Mouse (Mus musculus) G1E (cell line): ENCODE data around the gene Msantd1. TPM values are rescaled to one million over a fixed set of nuclear protein-coding genes. Genes with fewer than 3 reads are reported as not detected.

Experiments
- ATAC-seq: 2 replicates; pipeline ENCODE4 v1.8.0; 2016; ENCODE audit warnings: mild to moderate bottlenecking; ENCODE audit not compliant: insufficient number of reproducible peaks, poor library complexity, low FRiP score, severe bottlenecking; ENCODE audit errors: extremely low read depth
- DNase-seq: peaks from one replicate; pipeline ENCODE4 v3.0.0; 2012; ENCODE audit warnings: low spot score
- H3K27me3 ChIP-seq: 2 replicates; pipeline ENCODE4 v1.6.1; 2012; ENCODE audit warnings: mild to moderate bottlenecking, low read length, inconsistent platforms; ENCODE audit not compliant: insufficient read depth
- H3K36me3 ChIP-seq: replicated peaks from 2 replicates; pipeline ENCODE3; 2012; ENCODE audit warnings: mild to moderate bottlenecking, inconsistent platforms
- H3K4me1 ChIP-seq: 2 replicates; pipeline ENCODE4 v1.6.1; 2012; ENCODE audit warnings: low read depth, low read length, inconsistent platforms, mixed read lengths; ENCODE audit not compliant: insufficient read depth
- H3K4me3 ChIP-seq: 2 replicates; pipeline ENCODE4 v1.5.1; 2012; ENCODE audit warnings: low read depth, mild to moderate bottlenecking, inconsistent platforms, low read length, moderate library complexity, mixed read lengths
- H3K9me3 ChIP-seq: replicated peaks from 2 replicates; pipeline ENCODE4 v1.6.1; 2012; ENCODE audit warnings: inconsistent platforms
- CTCF ChIP-seq: IDR thresholded peaks from 2 replicates; pipeline ENCODE4 v1.5.1; 2012; ENCODE audit warnings: low read depth, low read length, inconsistent platforms, mixed read lengths
- GATA1 ChIP-seq: IDR thresholded peaks from 2 replicates; pipeline ENCODE4 v1.6.1; 2012; ENCODE audit warnings: borderline replicate concordance, low read length, inconsistent platforms, mixed read lengths
- GATA2 ChIP-seq: IDR thresholded peaks from 2 replicates; pipeline ENCODE4 v1.6.1; 2012; ENCODE audit warnings: low read depth, low read length, inconsistent platforms, borderline replicate concordance
- POLR2AphosphoS5 ChIP-seq: IDR thresholded peaks from 2 replicates; pipeline ENCODE4 v1.6.1; 2012; ENCODE audit warnings: low read depth, low read length, inconsistent platforms; ENCODE audit not compliant: insufficient replicate concordance
- TAL1 ChIP-seq: conservative IDR thresholded peaks from 2 replicates; pipeline ENCODE4 v1.6.1; 2012; ENCODE audit warnings: low read depth, low read length, inconsistent platforms, mixed read lengths
- polyA plus RNA-seq: library from polyadenylated mRNA; stranded (reverse); fragments of >175 nt; gene quantifications from 2 replicates; pipeline ENCODE4 v1.2.3, GENCODE M21; 2012
- total RNA-seq, 2 experiments: library from RNA; stranded (forward) in 1 of 2; stranded (reverse) in 1 of 2; fragments of 200-1000 nt in 1 of 2; fragments of >200 nt in 1 of 2; fragmentation: Nextera tagmentation in 1 of 2; gene quantifications; 2 replicates each; pipeline ENCODE4 v1.2.3; 2014 to 2017

Gene Msantd1
- total and polyA plus RNA-seq, 3 experiments, result 0.20 to 0.22 TPM; not detected in 1

DNA sequence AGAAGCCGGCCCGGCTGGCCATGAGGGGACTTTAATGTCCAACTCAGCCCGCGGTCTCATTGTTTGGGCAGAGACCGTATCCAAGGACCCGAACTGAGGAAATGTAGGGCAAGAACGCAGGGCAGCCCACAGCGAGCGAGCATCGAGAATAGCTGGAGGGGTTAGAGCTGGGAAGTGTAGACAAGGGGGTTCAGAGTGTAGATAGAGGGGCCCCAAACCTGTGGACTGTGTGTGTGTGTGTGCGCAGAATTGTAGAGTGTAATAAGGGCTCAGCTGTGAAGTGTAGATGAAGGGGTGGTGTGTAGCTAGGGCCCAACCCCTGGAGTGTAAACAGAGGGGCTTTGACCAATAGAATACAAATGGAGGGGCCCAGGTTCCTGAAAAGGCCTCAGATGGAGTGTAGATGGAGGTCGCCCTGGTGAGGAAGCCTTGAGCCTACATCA, 42.0 kb downstream of the Msantd1 start:
- no peak for TF ChIP-seq POLR2AphosphoS5
- TF ChIP-seq GATA2, result no peak
- no peak for TF ChIP-seq CTCF
- TF ChIP-seq GATA1, result no peak
- TF ChIP-seq TAL1, result no peak
- ATAC-seq, result no peak
- Histone ChIP-seq H3K27me3 (peaks cover 56% of the 10 kb centered on the region), H3K36me3 (no peaks in the 10 kb centered on the region), H3K9me3 (no peaks in the 10 kb centered on the region), H3K4me3 (peak overlapping the region; percentile 72), H3K4me1 (peaks cover 30% of the 10 kb centered on the region)
- DNase-seq, result peak; percentile 11

DNA sequence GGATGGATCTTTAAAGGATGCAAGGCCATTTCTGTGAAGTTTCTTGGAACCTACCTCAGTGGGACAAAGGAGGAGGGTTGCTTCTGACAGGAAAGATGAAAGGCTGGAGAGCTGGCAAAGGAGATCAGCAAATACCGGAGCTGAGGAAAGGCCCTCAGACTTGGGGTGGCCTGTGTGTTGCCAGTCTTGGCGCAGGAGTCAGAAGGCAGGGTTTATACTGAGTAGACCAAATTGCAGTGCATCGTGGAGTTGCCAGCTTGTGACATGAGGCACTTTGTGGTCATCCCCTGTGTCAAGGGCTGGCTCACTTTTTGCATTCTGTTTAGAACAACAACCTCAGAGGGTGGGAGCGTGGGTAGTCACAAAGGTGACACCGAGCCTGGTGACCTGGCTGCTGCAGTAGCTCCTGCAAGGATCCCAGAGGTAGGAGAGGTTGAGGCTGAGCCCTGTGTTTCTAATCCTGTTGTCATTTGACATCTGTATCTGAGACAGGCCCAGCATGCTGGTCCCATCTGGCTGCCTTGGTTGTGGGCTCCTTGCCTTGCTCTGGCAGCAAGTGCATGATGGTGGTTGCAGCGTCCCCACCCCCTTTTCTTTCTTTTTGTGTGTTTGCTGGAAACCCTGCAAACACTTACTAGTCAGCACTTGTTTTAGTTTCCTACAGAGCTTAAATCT, 42.8 kb downstream of the Msantd1 start:
- ATAC-seq (no peak), DNase-seq (no peak)
- Histone ChIP-seq H3K4me3 (no peak overlapping the region), H3K36me3 (no peaks in the 10 kb centered on the region), H3K9me3 (no peaks in the 10 kb centered on the region), H3K27me3 (peaks cover 61% of the 10 kb centered on the region), H3K4me1 (peaks cover 30% of the 10 kb centered on the region)
- TF ChIP-seq CTCF (no peak), GATA1 (no peak), TAL1 (no peak), GATA2 (no peak), POLR2AphosphoS5 (no peak)

DNA sequence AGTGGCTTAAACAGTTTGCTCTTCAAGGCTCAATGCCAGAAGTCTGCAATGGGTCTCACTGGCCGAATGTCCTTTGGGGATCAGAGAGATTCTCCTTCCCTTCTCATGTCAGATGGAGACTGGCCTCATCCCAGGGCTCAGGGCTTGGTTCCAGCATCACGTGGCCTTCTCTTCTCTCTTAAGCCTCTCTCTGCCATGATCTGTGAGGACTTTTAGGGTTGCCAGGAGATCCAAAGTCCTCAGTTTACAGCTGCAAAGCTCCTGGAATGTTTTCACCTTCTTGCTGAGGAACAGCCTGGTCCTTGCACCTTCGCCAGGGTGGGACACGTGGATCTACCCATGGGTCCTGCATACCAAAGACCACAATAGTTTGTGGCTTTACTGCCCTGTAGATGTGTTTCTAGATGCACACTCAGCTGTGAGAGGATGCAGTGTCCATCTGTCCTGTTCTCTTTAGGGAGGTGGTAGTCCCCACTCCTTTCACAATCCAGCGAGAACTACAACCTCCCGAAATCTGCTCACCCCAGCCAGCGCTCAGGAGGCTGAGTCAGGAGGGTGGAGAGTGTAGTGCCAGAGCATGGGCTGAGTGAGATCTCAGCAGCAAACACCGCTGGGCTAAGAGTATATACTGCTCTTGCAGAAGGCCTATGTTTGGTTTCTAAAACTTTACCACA, 43.5 kb downstream of the Msantd1 start:
- no peaks in the 10 kb centered on the region for H3K36me3 ChIP-seq
- no peak for TF ChIP-seq GATA2
- no peak for TF ChIP-seq GATA1
- H3K4me1 ChIP-seq, result peaks cover 29% of the 10 kb centered on the region
- H3K4me3 ChIP-seq, result no peak overlapping the region
- H3K27me3 ChIP-seq, result peaks cover 64% of the 10 kb centered on the region
- DNase-seq (no peak), ATAC-seq (no peak)
- no peaks in the 10 kb centered on the region for H3K9me3 ChIP-seq

DNA sequence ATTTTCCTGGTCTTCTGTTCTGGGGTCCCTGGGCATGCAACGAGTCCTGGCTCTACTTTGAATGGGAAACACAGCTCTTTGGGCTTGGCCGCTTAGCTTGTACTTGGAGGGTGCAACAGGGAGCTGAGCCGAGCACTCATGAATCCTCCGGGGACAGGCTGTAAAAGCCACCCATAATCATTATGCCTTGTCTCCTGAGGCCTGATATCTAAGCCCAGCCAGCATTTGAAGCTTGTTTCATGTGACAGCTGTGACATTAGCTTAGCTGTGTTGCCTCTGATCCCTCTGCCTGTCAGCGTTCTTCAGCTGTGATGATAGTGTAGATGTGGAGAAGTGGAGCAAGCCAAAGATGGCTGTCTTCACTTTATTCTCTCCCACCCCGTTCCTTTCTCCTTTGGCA, 46.7 kb downstream of the Msantd1 start:
- no peak for DNase-seq
- TF ChIP-seq CTCF (no peak), POLR2AphosphoS5 (no peak), TAL1 (no peak), GATA1 (no peak), GATA2 (no peak)
- no peak for ATAC-seq
- H3K4me3 ChIP-seq, result no peak overlapping the region
- H3K9me3 ChIP-seq, result no peaks in the 10 kb centered on the region
- peaks cover 56% of the 10 kb centered on the region for H3K27me3 ChIP-seq
- H3K4me1 ChIP-seq, result peaks cover 22% of the 10 kb centered on the region
- H3K36me3 ChIP-seq, result no peaks in the 10 kb centered on the region

DNA sequence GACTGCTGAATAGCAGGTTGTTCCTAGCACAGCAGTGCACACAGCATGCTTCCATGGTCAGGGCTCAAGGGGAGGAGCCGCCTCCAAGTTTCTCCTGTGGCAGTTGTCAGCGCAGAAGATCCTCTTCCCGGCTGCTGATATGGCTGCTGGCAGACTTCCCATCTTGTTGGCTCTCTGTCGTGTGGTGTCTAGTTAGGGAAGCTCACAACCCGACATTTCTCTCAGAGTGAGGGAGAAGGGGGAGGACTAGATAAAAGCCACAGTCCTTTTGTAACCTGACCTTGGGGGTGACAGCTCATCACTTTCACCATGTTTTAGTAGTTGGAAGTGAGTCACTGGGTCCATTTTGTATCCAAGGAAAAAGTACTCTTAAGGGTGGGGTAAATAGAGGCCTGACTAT, 47.8 kb downstream of the Msantd1 start:
- H3K4me3 ChIP-seq, result no peak overlapping the region
- peaks cover 47% of the 10 kb centered on the region for H3K27me3 ChIP-seq
- H3K36me3 ChIP-seq, result no peaks in the 10 kb centered on the region
- DNase-seq (no peak), ATAC-seq (no peak)
- TF ChIP-seq CTCF, result no peak
- no peak for TF ChIP-seq GATA1
- TF ChIP-seq TAL1, result no peak
- TF ChIP-seq GATA2, result no peak
- TF ChIP-seq POLR2AphosphoS5, result no peak
- H3K4me1 ChIP-seq, result peaks cover 26% of the 10 kb centered on the region
- no peaks in the 10 kb centered on the region for H3K9me3 ChIP-seq

DNA sequence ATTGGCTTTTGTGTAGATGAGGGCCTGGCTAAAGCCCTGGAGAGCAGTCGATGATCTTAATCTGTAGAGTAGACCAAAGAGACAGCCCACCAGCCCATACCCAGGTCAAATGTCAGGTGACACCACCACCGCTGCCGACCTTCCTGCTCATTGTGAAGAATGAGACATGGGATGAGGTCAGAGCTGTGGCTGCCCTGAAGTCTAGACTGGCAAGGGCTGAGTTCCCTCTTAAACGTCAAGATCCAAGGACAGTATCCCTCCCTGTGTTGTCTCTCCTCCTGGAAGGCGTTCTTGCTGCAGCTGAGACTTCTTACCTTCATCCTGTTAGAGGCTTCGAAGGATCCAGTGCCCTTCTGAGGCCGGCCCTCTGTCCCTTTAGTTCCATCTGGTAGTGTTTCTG, 48.3 kb downstream of the Msantd1 start:
- Histone ChIP-seq H3K9me3 (no peaks in the 10 kb centered on the region), H3K27me3 (peaks cover 44% of the 10 kb centered on the region), H3K4me3 (no peak overlapping the region), H3K36me3 (no peaks in the 10 kb centered on the region), H3K4me1 (peaks cover 31% of the 10 kb centered on the region)
- no peak for ATAC-seq
- no peak for DNase-seq
- no peak for TF ChIP-seq POLR2AphosphoS5
- TF ChIP-seq GATA1, result no peak
- TF ChIP-seq GATA2, result no peak
- TF ChIP-seq TAL1, result no peak
- TF ChIP-seq CTCF, result no peak
